Mouse (Mus musculus): Measurements from ENCODE around the gene Aebp2.

DNA sequence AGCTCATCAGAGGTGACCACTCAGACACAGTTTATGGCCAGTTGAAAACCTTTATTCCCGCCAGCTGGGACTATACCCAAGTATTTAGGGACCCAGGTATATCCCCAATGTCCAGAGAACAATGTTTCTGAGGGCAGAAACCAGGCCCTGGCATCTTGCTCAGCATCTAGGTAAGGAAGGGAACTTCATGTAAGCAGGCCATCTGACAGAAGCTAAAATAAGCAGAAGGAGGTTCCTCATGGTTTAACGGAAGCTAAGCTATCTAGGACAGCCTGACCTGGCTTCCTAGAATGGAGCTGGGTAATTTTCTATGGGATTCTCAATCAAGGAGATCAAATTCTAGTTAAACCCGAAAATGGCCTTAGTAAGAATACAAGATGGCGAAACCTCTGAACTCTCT lies 12.9 kb upstream of the Aebp2 start:
- TF ChIP-seq CTCF (IDR thresholded peaks at IDR 0.05; ENCODE audit: borderline replicate concordance, insufficient read depth, low read depth, low read length) (no peak), POLR2A (IDR thresholded peaks at IDR 0.05; ENCODE audit: borderline replicate concordance, insufficient read depth, low read length) (no peak)
